Mouse (Mus musculus) layer of hippocampus, postnatal 25 days (tissue): ENCODE measurements around the gene Gm44503. TPM values are rescaled to one million over a fixed set of nuclear protein-coding genes. Genes with fewer than 3 reads are reported as not detected.
A peak's percentile ranks its signal among the peaks of the same experiment; 100 is the strongest.

Experiments
- DNase-seq, 2 experiments: peaks; one replicate each; pipeline ENCODE4 v3.0.0; 2022; ENCODE audit warnings: mixed read lengths in 2 of 2, low spot score in 1 of 2; ENCODE audit errors: extremely low spot score in 1 of 2
- total RNA-seq, 2 experiments: library from RNA; stranded (reverse); gene quantifications; 2 replicates each; pipeline ENCODE4 v1.2.3; 2021

The Gm44503 gene
- total RNA-seq, 2 experiments from 2014 or later: 0.25 TPM; not detected in 1

DNA sequence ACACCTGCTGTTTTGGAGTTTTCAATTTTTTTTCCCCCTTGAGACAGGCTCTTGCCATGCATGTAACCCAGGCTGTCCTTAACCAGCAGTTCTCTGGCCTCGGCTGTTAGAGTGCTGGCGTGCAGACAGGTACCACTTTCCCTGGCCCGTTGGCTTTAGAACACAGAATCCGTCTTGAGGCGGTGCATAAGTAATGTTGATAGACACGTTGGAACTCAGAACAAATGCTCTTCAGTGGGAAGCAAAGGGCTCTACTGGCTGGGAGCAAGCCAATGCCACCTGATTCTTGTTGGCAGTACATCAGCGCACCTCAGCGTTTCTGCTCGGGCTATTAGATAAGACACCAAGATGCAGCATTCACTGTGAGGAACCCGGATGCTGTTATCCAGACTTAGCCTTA is 61.2 kb downstream of the Gm44503 start:
- DNase-seq: no peak

DNA sequence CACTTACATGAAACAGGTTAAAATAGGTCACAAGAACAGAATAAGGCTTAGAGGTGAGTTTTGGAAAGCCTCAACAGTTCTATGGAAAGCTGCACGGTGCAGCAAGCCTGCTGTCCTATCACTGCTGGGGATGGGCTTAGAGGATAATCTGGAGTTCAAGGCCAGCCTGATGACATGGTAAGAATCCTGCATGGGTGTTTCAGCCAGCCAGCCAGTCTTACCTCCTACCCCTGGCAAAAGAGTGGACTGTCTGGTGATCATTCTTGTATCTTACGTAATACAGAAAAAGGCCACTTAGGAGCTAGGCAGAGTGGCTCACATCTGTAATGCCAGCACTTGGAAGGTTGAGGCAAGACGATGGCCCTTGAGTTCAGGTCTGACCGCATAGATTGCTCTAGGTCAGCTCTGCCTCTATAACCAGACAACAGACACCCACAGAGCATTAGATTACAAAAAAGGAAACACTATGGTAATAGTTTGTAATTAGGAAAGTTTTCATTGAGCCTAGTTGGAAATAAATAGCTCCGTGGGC is 62.0 kb downstream of the Gm44503 start:
- DNase-seq: no peak

DNA sequence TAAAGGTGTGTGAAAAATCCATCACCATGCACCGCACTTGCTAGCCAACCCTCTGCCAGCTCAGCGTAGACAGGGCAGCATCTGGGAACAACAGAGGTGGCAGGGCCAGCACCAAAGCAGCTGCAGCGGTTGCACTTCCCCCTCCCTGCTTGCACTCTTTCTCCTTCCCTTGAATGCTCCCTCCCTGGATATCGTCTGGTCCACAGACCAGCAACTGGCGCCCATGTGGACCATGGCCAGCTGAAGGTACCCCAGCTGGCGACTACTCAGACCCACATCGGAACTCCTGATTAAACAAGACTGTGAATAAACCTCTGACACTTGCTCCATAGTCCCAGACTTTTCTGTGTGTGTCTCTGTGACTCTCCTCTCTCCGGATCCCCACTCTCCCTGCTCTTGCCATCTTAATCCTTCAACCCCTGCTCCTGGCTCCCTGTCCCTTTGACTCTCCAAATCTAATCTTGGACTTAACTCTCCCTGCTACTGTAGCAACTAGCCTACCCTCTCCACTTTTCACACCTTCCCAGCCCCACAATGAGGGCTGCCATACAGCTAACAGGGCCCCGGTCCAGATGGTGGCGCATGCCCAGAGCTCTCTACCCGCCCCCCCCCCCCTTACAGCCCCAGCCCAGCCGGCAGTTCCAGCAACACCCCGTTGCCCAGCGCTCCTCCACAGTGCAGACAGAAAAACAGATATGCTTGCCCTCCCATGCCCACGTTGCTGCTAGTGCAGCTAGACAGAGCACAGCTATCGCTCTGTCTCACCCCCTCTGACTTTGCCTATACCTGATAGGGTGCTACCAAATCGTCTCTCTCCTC is 67.4 kb downstream of the Gm44503 start:
- peak in 1 of 2 experiments; percentile 37 for DNase-seq

DNA sequence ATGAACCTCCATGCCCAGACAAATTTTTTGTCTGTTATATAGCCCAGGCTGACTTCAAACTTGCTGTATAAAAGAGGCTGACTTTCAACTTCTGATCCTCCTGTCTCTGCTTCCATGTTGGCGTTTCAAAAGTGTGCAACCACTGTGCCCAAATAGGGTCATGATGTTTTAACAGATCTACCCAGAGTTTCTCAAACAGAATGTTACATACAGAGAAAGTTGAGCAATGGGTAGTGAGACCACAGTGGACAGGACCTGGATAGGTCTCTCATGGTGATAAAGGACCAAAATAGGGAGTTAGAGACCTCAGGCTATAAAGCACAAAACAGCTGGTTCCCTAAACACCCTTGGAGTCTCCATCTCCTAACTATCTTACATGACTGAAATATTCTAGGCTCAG is 71.8 kb downstream of the Gm44503 start:
- no peak for DNase-seq

DNA sequence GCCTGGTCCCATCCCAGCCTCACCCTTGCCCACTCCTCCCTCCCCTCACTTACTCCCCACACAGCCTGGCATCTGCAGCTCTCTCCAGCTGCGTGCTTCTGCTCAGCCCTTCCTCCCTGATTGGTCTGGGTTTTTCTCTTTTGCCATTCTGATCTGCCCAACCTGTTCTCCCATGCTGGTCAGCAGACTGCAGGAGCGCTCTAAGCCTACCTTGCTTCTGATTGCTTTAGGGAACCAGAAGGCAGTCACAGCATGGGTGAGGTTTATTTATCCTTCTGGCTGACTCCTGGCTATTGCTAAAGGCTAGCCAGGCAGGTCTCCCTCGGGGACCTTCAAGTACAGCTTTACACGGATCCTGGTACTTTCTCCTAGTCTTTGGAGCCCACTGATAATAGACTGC is 72.8 kb downstream of the Gm44503 start:
- DNase-seq: no peak

DNA sequence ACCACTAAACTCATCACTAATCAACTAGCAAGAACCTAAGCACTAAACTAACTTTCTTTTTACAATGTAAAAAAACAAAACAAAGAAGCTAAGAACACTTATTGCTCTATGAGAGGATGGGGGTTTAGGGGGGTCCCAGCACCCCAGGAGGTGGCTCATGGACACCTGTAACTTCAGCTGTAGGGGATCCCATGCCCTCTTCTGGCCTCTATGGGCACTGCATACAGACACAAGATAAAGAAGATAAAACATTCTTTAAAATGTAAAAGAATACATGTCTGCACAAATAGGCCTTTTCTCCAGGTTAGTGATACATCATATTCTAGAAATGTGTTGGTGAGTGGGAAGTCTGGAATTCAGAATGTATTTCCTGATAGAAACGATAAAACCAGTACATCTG is 74.8 kb downstream of the Gm44503 start:
- no peak for DNase-seq

DNA sequence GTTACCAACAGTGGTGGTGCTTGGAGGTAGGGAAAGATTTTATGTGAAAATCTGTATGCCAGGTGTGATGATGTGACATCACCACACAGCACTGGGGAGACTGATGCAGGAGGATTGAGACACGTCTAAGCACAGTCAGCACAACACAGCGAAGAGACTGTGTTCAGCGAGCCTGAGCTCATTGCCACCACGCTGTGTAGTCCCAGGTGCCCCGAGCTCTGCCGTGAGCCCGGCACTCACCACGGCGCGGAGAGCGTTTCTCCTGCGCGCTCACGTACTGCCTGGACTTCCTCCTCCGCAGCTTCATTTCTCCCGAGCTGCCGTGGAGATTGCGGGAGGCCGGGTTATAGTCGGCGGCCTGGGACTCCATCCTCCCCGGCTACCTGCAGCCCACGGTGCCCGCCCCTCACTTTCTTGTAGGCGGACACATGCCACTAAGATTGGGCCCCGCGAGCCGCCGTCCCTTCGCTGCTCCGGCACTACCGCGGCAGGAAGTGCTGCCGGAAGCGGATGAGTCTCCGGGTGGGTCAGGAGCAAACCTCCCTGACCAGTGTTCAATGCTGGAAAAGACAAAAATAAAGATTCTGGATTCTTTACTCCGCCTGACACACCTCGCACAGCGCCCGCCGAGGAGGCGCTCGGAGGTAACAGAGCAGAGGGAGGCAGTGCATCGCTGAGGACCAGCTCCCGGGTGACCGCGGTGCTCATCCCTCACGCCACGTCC is 80.7 kb downstream of the Gm44503 start:
- DNase-seq: peak; percentile 84 to 92

DNA sequence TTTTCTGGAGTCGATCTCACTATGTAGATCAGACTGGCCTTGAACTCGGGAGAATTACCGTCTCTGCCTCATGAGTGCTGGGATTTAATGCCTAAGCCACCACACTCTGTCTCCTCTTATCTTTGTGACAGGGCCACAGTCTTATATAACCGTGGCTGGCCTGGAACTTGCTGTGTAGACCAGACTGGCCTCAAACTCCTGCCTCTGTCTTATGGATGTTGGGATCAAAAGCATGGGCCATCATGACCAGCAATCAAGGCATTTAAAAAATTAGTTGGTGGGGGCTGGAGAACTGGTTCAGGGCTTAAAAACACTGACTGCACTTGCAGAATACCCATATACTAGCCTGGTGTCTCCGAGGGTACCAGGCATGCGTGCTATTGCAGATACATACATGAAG is 81.4 kb downstream of the Gm44503 start, which contains the start of gene Pigb:
Gene Pigb, minus strand, starts transcription at position 299 of the 400 bp plus-strand sequence.
- no peak for DNase-seq

DNA sequence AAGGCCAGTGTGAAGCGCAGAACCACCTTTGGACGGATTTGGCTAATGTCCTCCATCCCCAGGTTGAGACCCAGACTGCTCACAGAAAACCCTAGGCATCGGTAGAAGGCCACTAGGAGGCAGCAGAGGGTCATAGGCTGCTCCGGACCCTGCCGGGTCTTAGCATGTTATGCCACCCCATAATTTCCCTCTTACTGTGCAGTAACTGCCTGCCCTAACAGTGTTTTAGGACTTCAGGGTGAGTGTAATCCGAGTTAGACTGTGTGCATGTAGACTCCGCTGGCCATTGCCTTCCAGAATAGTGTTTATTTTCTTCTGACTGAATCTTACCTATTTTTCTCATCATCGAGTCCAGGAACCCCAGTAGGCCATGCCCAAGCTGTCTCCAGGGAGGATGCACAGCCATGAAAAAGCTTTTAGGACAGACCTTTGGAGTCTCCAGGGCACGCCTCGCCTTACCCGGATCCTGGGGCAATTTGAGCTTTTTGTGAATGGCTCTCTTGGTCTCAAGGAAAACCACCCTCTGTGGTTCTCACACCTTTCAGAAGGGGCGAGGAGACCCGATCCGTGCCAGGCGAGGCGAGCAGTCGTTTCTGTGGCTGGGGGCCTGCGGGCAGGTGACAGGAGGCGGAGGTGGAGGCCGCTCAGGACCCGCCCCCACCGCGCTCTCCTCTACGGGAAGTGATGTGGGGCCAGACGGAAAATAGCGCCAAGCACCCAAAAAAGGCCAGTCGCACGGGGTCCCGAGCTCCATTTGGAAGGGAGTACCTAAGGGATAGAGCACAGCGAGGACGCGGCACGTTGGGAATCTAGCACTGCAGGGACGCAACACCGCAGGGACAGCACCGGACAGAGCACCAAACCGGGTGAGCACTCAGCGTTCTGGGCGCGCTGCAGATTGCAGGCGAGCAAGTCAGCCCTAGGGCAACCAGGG is 85.8 kb downstream of the Gm44503 start, which contains the start of gene Rab27a:
Gene Rab27a, plus strand, starts transcription at position 709 of the 934 bp plus-strand sequence.
- DNase-seq: peak; percentile 66 to 92

DNA sequence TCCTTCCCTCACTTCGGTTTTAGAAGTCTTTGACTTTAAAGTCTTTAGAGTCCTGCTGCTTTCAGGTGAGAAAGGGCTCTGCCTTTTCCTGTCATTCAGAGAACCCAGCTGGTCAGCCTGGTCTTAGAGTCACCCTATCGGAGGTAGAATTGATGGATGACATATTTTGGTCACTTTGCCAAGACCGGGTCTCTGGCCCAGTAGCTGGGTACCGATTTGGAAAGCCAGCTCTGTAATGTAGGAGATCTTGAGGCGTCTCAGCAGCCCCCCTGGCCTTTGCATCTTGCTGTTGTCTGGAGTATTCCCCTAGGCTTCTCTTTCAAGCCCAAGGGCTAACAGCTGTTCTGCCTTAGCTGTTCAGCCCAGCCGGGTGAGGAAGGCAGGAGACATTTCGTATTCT is 86.6 kb downstream of the Gm44503 start:
- DNase-seq: no peak

DNA sequence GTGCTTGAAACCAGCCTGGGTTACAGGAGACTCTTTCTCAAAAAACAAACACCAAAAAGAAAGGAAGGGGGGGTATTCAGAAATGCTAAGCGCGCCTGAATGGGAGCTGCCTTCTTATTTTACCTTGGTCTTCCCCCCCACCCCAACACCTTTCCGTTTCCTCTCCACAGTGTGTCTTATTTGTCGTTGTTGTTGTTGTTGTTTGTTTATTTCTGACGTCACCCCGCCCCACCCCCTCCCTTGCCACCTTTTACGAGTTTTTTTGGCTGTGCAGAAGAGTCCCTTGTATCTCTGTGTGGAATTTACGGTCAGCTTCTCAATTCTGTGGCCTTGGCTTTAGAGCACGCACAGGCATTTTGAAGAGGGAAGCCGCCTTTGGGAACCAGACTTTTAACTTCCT is 87.1 kb downstream of the Gm44503 start:
- DNase-seq: no peak

DNA sequence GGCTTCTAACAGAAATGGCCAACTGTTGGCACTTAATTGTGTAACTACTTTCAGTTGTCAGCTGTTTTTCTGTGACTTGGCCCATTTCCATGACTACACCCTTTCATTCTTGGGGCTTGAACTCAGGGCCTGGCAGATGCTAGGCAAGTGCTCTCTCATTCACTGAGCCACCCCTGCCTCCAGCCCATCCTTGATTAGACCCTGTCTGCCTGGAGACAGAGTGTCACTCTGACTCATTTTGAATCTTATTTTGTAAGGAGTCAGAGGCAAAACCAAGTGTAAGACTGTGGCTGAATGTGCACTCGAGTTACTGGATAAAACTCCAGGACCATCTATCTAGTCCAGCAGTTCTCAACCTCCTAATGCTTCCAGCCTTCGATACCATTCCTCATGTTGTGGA is 89.3 kb downstream of the Gm44503 start:
- DNase-seq: no peak

DNA sequence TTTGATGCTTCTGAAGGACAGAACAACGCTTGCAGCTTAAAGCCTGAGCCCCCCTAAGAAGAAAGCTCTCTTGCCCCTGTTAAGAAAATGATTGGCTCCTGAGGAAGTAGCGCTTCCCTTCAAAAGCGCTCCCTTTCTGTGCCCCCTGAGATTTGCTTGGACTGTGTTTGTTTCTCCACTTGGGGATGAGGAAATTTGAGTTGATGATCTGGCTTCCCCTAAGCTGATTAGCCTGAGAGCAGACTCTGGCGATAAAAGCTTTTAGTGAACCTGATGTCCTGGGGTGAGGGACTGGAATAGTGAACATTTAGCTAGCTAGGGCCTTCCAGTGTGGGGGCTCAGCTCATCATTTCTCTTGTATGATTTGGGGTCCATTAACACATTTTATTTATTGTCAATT is 90.3 kb downstream of the Gm44503 start:
- DNase-seq: no peak

DNA sequence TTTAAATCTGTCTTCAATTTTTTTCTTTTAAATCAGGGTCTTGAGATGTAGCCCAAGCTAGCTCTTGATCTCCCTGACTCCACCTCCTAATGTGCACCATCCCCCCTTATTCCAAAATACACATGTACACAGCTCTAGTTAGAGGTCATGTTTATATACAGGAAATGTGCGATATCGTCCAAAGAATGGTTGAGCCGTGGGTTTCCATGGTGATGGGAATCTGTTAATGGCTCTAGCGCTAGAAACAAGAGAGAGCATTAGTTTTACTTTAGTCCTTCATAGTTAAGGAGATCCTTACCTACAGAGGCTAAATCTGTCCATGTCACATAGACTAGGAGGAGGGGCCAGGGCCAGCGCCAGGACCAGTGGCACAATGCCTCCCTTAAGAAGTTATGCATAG is 91.2 kb downstream of the Gm44503 start:
- no peak for DNase-seq

DNA sequence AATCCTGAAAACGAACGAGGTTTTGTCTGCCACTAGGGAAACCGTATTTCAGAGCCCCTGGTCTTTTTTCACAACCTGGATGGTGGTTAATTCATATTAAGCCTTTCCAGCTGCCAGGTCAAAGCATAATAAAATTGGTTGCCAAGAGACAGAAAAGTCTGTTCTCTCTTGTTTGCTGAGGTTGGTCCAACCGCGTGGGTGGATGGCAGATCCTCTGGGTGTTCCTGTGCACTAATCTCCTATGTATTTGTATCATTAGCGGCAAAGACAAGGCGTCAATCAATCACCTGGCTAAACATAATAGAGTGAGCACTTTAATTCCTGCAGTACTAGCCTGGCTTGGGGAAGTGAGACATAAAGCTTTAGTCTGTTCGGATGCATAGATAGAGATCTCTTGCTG is 92.0 kb downstream of the Gm44503 start:
- peak in 1 of 2 experiments; percentile 33 for DNase-seq

DNA sequence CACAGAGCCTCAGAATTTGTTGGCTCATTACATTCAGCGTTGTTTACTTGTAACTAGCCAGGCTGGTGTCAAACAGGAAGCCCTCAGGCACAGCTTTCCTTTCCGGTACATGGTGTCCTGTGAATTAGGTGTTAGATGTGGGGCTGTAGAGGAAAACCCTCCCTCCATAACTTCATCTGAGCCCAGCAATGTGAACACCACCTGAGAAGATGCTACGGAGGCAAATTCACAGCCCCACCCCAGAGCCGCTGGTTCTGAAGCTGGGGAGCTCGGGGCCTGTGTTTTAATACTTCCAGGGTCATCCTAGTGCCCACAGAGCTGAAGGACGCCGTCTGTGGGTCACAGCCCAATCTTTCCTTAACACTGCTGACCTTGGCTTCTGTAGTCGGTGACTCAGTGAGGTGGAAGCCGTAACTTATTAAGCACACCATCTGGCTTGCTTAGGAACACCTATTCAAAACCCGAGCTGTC is 96.8 kb downstream of the Gm44503 start:
- no peak for DNase-seq

DNA sequence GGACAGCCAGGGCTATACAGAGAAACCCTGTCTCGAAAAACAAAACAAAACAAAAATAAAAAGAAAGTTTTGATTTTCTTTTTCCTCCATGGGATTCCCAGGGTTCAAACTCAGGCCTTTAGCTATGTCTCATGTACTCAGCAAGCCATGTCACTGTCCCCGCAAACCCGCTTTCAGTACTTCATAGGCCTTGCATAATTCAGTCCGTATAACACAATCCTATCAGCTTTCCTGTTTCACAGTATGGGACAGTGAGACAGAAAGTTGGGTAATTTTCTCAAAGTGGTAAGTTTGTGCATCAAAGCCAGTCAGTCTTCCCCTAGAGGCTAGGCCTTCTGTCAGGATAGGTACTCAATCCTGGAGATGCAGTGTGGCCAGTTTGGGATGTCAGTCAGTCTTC is 100.6 kb downstream of the Gm44503 start:
- DNase-seq: no peak

DNA sequence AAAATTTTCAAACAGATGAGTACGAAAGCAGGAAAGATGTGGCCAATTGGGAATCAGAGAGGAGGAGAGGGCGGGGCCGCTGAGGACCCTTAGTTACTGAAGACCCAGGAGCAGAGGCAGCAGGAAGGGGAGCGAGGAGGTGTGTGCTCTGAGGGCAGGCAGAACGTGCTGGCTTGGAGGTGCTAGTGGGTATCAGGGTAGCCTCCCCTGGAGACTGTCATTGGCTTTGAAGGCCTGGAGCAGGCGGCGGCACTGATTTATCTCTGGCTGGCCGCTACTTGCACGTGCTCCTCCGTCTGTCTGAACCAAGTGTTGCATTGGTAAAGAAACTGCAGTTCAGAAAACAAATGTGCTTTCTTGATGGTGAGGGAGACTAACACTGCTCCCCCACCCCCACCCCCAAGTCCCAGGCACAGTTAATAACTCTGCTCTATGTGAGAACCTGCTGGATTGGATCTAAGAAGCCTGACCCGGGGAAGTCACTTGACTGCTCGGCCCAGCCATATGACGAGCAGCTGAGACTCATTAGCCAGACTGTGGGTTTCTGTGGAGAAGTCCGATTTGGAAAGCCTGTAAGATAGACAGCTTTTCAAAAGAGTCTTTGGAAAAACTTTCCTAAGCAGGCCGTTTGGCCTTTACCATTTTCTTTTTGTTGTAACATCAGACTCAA is 105.1 kb downstream of the Gm44503 start:
- no peak for DNase-seq
